Mouse (Mus musculus) kidney, adult 2 months (tissue): ENCODE data around the gene Hist2h3c1.
A peak's percentile ranks its signal among the peaks of the same experiment; 100 is the strongest.

Experiments
- CTCF ChIP-seq: fragments of 200-500 bp; conservative IDR thresholded peaks from 2 replicates; pipeline ENCODE4 v1.5.1; 2011; ENCODE audit warnings: low read depth, mild to moderate bottlenecking, control low read depth, low read length, moderate library complexity, mixed read lengths; ENCODE audit not compliant: insufficient read depth, insufficient read length
- POLR2A ChIP-seq: fragments of 200-500 bp; IDR thresholded peaks from one replicate; pipeline ENCODE4 v1.6.1; 2011; ENCODE audit warnings: low read depth, low read length, control low read depth

- TF ChIP-seq CTCF (peak; percentile 79), POLR2A (no peak)
Measured at GRCm38 (mm10) chr3:96277800-96278624, 31.5 kb downstream of the Hist2h3c1 start.
